Mouse (Mus musculus) liver (tissue): ENCODE data around the gene Eif4e.
"Not testable (repeated sequence)": the region's sequence is repeated elsewhere in the genome, so short reads cannot be mapped to it uniquely, and the experiment has no call there.

Experiments
- DNase-seq: peaks from one replicate; pipeline ENCODE4 v3.0.0-alpha.2; 2020; ENCODE audit warnings: mixed read lengths

Gene Eif4e

GRCm38 (mm10) chr3:138519218-138519617, 6.8 kb upstream of the Eif4e start:
- no peak for DNase-seq

DNA sequence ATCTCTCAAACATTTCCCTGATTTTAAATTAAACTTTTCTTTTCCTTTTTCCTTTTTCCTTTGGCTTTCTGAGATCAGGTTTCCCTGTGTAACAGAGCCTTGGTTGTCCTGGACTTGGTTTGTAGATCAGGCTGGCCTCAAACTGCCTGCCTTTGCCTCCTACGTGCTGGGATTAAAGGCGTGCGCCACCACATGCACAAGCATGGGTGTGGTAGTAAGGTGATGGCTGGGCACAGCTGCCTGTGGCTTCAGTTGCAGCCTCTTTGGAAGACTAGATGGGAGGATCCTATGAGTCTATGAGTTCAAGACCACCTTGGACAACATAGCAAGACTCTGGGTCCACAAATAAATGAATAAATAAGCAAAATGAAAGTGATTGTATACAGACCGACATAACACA, 2.0 kb upstream of the Eif4e start:
- no peak for DNase-seq

GRCm38 (mm10) chr3:138525494-138525893, 485 bp upstream of the Eif4e start:
- DNase-seq = no peak

- peak; percentile 97 for DNase-seq
Measured at GRCm38 (mm10) chr3:138526916-138527666, 1.1 kb downstream of the Eif4e start.

- peak; percentile 84 for DNase-seq
Measured at GRCm38 (mm10) chr3:138527667-138528231, 1.8 kb downstream of the Eif4e start.

- no peak for DNase-seq
Measured at GRCm38 (mm10) chr3:138528265-138528664, 2.3 kb downstream of the Eif4e start.

- DNase-seq = no peak
Measured at GRCm38 (mm10) chr3:138530578-138531478, 4.8 kb downstream of the Eif4e start.

DNA sequence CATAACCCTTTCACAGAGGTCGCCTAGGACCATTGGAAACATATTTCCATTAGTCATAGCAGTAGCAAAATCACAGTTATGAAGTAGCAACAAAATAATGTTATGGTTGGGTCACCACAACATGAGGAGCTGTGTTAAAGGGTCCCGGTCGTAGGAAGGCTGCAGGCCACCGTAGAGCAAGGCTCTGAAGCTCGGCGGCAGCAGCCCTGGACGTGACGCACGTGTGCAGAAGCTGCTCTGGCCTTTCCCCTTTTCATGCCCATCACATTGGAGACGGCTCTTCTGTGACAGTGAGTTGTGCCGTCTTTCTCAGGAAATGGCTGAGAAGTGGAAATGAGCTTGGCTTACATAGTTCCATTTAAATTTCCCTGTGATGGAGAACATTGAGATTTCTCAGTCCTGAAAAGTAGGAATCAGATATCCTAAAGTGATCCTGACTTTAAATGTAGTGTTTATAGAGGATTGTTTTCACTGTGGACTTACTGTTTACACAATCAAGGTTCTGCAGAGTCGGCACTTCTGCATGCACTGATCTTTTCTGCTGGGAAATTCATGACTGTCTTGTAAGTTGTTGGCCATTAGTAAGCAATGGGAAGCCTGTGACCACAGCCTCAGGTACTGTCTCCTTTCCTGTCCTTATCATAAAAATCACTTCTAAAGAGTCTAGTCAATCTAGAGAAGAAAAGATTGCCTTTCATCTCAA, 5.7 kb downstream of the Eif4e start:
- no peak for DNase-seq

DNA sequence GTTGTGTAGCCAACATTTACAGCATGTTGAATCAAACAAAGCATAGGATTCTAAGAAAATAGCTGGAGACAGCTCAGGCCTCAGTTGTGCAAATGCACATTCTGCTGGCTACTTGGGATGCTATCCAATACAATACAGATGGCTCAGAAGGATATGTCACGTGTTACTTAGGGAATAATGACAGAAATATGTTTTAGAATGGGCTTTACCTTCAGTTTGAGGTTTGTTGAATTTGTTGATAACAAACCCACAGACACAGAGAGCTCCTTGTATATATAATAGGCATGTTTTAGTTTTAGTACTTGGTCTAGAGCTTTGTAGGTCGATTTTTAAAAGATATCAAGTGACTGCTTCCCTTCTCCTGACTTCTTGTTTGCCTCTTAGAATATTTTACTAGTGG, 6.8 kb downstream of the Eif4e start:
- no peak for DNase-seq

DNA sequence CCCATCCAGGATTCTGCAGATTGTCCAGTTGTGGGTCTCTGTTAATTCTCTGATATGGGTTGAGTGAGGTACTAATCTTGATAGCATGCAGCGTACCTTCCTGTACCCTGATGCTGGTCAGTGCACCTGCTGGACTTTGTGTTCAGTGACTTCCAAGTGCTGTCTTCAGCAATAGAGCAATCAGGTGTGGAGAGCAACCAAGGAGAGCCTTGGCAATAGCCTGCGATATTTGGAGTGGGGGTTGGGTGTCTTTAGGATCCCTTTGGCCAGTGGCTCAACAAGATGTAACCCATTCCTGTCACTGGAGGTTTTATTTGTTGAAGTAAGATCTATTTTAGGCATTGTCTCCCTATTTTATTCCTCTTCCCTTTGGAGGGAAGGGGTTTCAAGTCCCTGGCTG, 10.1 kb downstream of the Eif4e start:
- no peak for DNase-seq

- DNase-seq = no peak
Measured at GRCm38 (mm10) chr3:138542621-138543020, 16.6 kb downstream of the Eif4e start.

GRCm38 (mm10) chr3:138544117-138544516, 18.1 kb downstream of the Eif4e start:
- DNase-seq = no peak

GRCm38 (mm10) chr3:138546678-138547077, 20.7 kb downstream of the Eif4e start:
- no peak for DNase-seq

DNA sequence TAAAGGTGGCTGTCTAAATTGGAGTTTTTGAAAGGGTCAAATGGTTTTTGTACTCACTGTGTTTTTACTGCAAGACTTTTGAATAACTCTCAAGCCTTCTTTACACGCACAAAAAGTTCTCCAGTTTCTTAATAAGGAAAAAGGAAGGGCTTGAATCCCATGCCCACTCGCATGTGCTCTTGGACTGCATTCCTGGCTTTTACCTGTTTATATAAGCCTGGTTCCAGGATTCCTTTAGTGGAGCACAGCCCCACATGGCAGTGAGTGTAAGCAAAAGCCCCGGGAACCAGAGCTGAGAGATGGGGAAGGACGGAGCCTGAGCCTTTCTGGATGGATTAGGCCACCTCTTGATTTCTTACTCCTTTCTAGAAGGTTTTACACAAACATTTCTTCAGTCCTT, 23.1 kb downstream of the Eif4e start:
- DNase-seq = no peak

DNA sequence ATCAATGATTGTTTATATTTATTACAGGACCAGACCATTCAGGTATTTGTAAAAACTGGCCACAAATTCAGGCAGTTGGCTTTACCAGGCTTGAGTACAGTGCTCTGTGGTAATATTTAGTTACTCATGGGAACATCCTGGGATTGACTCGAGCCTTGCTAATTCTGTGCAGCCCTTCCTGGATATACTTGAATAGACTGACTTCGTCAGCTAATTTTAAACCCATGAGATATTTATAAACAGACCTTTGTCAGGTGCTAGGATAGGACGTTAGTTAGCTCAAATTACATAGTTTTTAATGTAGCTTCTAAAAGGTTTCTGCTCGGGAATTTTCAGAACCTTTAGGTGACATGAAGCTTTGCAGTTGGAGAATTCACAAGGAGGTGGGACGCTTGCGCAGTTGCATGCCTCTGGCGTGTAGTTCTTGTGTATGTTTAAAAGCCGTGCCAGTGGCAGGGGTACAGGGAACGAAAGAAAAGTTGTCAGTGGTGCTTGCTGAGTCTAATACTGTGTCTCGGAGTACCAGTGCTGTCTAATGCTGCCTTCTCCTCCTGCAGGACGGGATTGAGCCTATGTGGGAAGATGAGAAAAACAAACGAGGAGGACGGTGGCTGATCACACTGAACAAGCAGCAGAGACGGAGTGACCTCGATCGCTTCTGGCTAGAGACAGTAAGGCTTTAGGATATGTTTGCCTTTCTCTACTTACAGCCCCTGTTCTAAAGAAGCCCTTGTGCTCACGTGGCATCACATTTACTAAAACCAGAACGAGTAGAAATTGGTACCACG, 24.6 kb downstream of the Eif4e start:
- no peak for DNase-seq

DNA sequence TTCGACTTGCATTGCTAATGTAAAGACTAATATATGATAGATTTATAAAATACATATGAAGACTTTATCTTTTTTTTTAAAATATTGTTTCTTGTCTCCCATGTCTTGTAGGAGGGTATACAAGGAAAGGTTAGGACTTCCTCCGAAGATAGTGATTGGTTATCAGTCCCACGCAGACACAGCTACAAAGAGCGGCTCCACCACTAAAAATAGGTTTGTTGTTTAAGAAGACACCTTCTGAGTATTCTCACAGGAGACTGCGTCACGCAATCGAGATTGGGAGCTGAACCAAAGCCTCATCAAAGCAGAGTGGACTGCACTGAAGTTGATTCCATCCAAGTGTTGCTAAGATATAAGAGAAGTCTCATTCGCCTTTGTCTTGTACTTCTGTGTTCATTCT, 29.3 kb downstream of the Eif4e start:
- not testable (repeated sequence) for DNase-seq

- no peak for DNase-seq
Measured at GRCm38 (mm10) chr3:138558529-138558928, 32.5 kb downstream of the Eif4e start.

- DNase-seq = no peak
Measured at GRCm38 (mm10) chr3:138560242-138560641, 34.3 kb downstream of the Eif4e start.

DNA sequence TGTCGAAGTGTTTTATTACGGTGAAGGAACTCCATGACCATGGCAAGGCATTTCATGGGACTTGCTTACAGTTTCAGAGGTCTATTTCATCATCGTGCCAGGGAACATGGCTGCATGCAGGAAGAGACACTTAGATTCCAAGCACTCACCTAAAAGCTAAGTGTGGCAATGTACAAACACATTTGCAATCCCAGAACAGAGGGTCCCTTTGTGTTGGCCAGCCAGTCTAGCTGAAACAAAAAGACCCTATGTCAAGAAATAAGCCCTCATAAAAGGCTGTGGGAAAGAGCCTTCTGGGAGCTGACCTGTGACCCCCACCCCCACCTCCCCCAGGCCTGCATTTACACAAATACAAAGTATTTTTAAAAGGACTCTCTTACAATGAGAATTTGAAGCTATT, 34.9 kb downstream of the Eif4e start:
- DNase-seq = no peak

GRCm38 (mm10) chr3:138578867-138579266, 52.9 kb downstream of the Eif4e start:
- DNase-seq = no peak

DNA sequence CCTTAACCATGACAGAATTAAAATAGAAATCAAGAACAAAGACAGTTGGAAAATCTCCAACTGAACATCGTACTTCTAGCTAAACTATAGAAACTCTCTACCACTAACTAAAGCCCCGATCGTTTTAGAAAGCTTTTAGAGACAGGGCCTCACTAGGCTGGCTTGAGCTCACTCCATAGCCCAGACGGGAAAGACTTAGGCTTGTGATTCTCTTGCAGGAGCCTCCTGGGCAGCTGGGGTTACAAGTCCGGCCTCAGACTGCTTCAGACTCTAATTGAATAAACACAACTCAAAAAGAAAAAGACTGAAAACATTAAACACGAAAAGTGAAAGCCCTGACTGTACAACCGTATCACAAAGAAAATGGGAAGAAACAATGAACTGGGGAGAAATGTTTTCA, 60.2 kb downstream of the Eif4e start:
- DNase-seq = no peak

DNA sequence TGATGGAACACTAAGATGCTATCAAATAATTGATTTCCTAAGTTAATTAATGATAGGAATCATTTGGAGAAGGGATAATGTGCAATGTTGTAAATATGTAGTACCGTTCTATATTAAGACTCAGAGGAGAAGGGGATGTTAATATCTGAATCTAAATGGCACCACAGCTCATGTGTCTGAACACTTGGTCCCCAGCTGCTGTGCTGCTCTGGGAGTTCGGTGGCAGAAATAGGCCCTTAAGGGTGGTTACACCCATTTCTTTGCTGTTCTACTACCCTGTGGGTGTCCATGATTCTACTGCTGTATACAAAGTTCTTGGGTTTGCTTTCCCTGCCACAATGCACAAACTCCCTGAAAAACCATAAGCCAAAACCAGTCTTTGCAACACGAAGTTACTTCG, 61.2 kb downstream of the Eif4e start:
- DNase-seq = no peak
